Mouse (Mus musculus) adrenal gland, postnatal 4 days (tissue): ENCODE data around the gene Pfkp. TPM values are rescaled to one million over a fixed set of nuclear protein-coding genes. Genes with fewer than 3 reads are reported as not detected.

Experiments used
- DNase-seq, 2 experiments: peaks; one replicate each; pipeline ENCODE4 v3.0.0; 2021 to 2022; ENCODE audit warnings: low spot score in 2 of 2, mixed read lengths in 2 of 2
- long read RNA-seq, 2 experiments: library from polyadenylated mRNA; stranded (forward); transcript quantifications; one replicate each; pipeline ENCODE4 v2.0.0; 2021
- total RNA-seq, 2 experiments: library from RNA; stranded (reverse); gene quantifications; 2 replicates each; pipeline ENCODE4 v1.2.3; 2021

The Pfkp gene
- total RNA-seq, result 10 to 100 TPM; 50.5 to 63.4 TPM
- long read RNA-seq, experiment 1, full-length matches to known transcripts, result 38 of 42 reads
- long read RNA-seq, experiment 1, partial matches to known transcripts, result 4 of 42 reads
- long read RNA-seq, experiment 1, other reads (novel, unspliced or antisense), result 0 of 42 reads
- long read RNA-seq, experiment 2, full-length matches to known transcripts, result 102 of 122 reads
- long read RNA-seq, experiment 2, partial matches to known transcripts, result 11 of 122 reads
- long read RNA-seq, experiment 2, other reads (novel, unspliced or antisense), result 9 of 122 reads

- peak; percentile 67 to 71 for DNase-seq
Measured at GRCm38 (mm10) chr13:6648669-6649233, at the start of gene Pfkp. Pfkp (minus strand) TSS chr13:6648777.

GRCm38 (mm10) chr13:6690607-6691006 is 42.0 kb upstream of the Pfkp start:
- DNase-seq, result no peak

GRCm38 (mm10) chr13:6689962-6690361 is 41.4 kb upstream of the Pfkp start:
- peak in 1 of 2 experiments; percentile 13 for DNase-seq

GRCm38 (mm10) chr13:6688790-6689433 is 40.3 kb upstream of the Pfkp start:
- DNase-seq, result no peak

GRCm38 (mm10) chr13:6666887-6667286 is 18.3 kb upstream of the Pfkp start:
- no peak for DNase-seq

- DNase-seq, result no peak
Measured at GRCm38 (mm10) chr13:6665506-6665905, 16.9 kb upstream of the Pfkp start.

GRCm38 (mm10) chr13:6664216-6664615 is 15.6 kb upstream of the Pfkp start:
- DNase-seq, result no peak

- DNase-seq, result no peak
Measured at GRCm38 (mm10) chr13:6659314-6659713, 10.7 kb upstream of the Pfkp start.

- no peak for DNase-seq
Measured at GRCm38 (mm10) chr13:6657300-6657699, 8.7 kb upstream of the Pfkp start.

- no peak for DNase-seq
Measured at GRCm38 (mm10) chr13:6649542-6649941, 965 bp upstream of the Pfkp start.

- no peak for DNase-seq
Measured at GRCm38 (mm10) chr13:6647992-6648668, 447 bp downstream of the Pfkp start.

- DNase-seq, result peak; percentile 18 to 19
Measured at GRCm38 (mm10) chr13:6647067-6647991, 1.2 kb downstream of the Pfkp start.

GRCm38 (mm10) chr13:6646674-6647066 is 1.9 kb downstream of the Pfkp start:
- DNase-seq, result no peak

- DNase-seq, result no peak
Measured at GRCm38 (mm10) chr13:6646266-6646665, 2.3 kb downstream of the Pfkp start.

GRCm38 (mm10) chr13:6643968-6644367 is 4.6 kb downstream of the Pfkp start:
- DNase-seq, result no peak

- DNase-seq, result no peak
Measured at GRCm38 (mm10) chr13:6643026-6643425, 5.6 kb downstream of the Pfkp start.

- no peak for DNase-seq
Measured at GRCm38 (mm10) chr13:6642453-6642852, 6.1 kb downstream of the Pfkp start.

- DNase-seq, result no peak
Measured at GRCm38 (mm10) chr13:6641497-6641896, 7.1 kb downstream of the Pfkp start.

GRCm38 (mm10) chr13:6639507-6640030 is 9.0 kb downstream of the Pfkp start:
- no peak for DNase-seq

- no peak for DNase-seq
Measured at GRCm38 (mm10) chr13:6638976-6639375, 9.6 kb downstream of the Pfkp start.

GRCm38 (mm10) chr13:6638425-6638824 is 10.2 kb downstream of the Pfkp start:
- no peak for DNase-seq
